Mouse (Mus musculus) bone marrow macrophage, adult 2 months (primary cell): ENCODE measurements around the gene Lbh.

Source experiments
- CTCF ChIP-seq: IDR thresholded peaks from 2 replicates; pipeline ENCODE4 v1.5.1; 2012; ENCODE audit warnings: low read depth, mild to moderate bottlenecking, low read length, moderate library complexity
- POLR2A ChIP-seq: IDR thresholded peaks from 2 replicates; pipeline ENCODE4 v1.6.1; 2012; ENCODE audit warnings: mild to moderate bottlenecking, low read depth, low read length, borderline replicate concordance

DNA sequence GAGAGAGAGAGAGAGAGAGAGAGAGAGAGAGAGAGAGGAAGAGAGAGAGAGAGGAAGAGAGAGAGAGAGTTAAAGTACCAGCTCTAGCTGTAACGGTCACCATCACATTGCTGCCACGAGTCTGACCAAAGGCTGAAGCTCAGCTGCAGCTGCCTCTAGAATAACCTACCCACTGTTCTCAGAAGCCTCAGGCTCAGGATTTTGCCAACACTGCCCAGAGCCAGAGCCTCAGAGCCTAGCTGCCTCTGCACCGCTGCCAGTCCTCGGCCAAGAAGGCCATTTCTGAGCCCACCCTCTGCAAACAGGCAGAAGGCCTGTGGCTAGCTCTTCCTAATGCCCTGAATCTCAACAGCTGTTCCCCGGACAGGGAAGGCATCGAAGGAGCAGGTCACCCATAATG lies 70.9 kb downstream of the Lbh start:
- TF ChIP-seq POLR2A = no peak
- no peak for TF ChIP-seq CTCF
